Mouse (Mus musculus) testis, adult 2 months (tissue): ENCODE data around the gene P4ha1.

ENCODE experiments used
- CTCF ChIP-seq: fragments of 200-500 bp; IDR thresholded peaks from 2 replicates; pipeline ENCODE4 v1.5.1; 2012; ENCODE audit warnings: low read depth, mild to moderate bottlenecking, inconsistent platforms, low read length, moderate library complexity; ENCODE audit not compliant: control insufficient read depth, insufficient read depth, insufficient replicate concordance
- POLR2A ChIP-seq: fragments of 200-500 bp; IDR thresholded peaks from 2 replicates; pipeline ENCODE4 v1.6.1; 2012; ENCODE audit warnings: low read depth, mild to moderate bottlenecking, inconsistent platforms, low read length, moderate library complexity; ENCODE audit not compliant: control insufficient read depth

- peak; percentile 89; the same call in 1 of the 2 replicates for TF ChIP-seq CTCF
- no peak for TF ChIP-seq POLR2A
Measured at GRCm38 (mm10) chr10:59296261-59296660, 26.8 kb upstream of the P4ha1 start.
